Mouse (Mus musculus): ENCODE measurements around the gene Inhbb. TPM values are rescaled to one million over a fixed set of nuclear protein-coding genes. Genes with fewer than 3 reads are reported as not detected.
A peak's percentile ranks its signal among the peaks of the same experiment; 100 is the strongest.

The Inhbb gene
- total and polyA plus RNA-seq, 3 experiments: not detected

DNA sequence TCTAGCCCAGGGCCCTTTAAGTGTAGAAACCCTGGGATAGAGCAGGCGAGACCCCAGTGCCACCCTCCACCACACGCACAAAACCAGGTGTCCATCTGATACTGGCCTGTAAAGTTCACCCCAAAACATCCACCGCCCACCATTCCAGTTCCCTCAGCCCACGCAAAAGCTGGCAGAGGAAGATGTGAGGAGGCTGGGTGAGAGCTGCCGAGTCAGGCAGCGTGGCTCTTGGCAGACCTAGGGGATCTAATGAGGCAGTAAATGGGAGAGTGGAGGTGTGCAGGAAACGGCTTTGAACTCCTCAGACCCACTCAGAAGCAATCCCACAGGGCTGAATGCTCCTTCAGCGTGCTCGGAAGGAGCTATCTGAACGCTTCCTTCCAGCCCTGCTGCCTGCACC lies 29.4 kb upstream of the Inhbb start:
- no peaks in the 10 kb centered on the region for H3K79me2 ChIP-seq (ENCODE audit: control insufficient read depth, insufficient read depth, low read length, poor library complexity)
- H3K27ac ChIP-seq (ENCODE audit: control insufficient read depth, low read depth, low read length): no peak overlapping the region
- TF ChIP-seq JUND (IDR thresholded peaks at IDR 0.05; ENCODE audit: low read depth, low read length) (no peak), UBTF (IDR thresholded peaks at IDR 0.05; ENCODE audit: borderline replicate concordance, insufficient read depth, low read depth, low read length) (no peak), MYC (IDR thresholded peaks at IDR 0.05; ENCODE audit: low read depth, low read length) (no peak), USF2 (IDR thresholded peaks at IDR 0.05; ENCODE audit: borderline replicate concordance in 1 of 2, insufficient read depth in 1 of 2, low read depth in 1 of 2, low read length in 2 of 2) (no peak), RCOR1 (IDR thresholded peaks at IDR 0.05; ENCODE audit: low read depth, low read length) (no peak)

DNA sequence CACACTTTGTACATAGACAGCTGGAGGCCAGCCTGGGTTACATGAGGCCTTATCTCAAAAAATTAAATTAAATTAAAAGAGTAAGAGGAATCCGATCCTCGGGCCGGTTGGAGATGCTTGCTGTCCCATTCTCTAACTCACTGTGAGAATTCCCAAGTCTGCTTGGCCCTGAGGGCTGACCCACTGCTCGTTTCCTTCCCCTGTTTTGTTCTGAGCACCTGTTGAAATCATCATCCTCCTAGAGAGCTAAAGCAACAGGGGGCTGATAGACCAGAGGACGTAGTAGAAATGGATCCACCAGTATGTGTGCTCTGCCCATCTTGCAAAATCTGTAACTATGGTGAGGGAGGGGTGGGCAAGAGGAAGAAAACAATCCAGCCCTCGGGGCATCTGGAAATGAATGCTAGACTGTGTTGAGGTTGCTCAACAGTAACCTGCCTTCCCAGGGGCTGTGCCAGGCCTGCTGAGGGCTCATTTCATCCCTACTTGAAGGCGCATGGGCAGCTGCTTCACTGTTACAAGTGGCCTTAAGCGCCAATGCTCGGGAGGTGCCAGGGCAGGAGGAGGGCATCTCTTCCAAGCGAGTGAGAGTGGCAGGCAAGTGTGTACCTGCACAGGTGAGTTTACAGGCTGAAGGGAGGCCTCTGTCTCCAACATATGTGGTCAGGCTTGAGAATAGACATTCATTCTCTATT lies 28.8 kb upstream of the Inhbb start:
- H3K36me3 ChIP-seq (ENCODE audit: control insufficient read depth in 1 of 2, insufficient read depth in 2 of 2, low read length in 2 of 2): no peaks in the 10 kb centered on the region
- H3K27ac ChIP-seq (ENCODE audit: control insufficient read depth, low read depth, low read length): no peak overlapping the region
- peaks cover 0 to 11% of the 10 kb centered on the region in 2 experiments; a peak in 3 of 4 replicates for H3K4me1 ChIP-seq (ENCODE audit: control insufficient read depth in 1 of 2, insufficient read depth in 2 of 2, low read length in 2 of 2)
- no peak overlapping the region for H3K4me3 ChIP-seq (ENCODE audit: control insufficient read depth in 1 of 2, insufficient read depth in 1 of 2, low read depth in 2 of 2, low read length in 2 of 2)
- H3K9ac ChIP-seq (ENCODE audit: control insufficient read depth, low read depth, low read length, poor library complexity, severe bottlenecking): no peak overlapping the region
- no peaks in the 10 kb centered on the region; a peak in 1 of 4 replicates for H3K27me3 ChIP-seq (ENCODE audit: control insufficient read depth in 1 of 2, insufficient read depth in 2 of 2, low read length in 2 of 2)
- DNase-seq (ENCODE audit: low read depth, low spot score): no peak
- no peaks in the 10 kb centered on the region for H3K79me2 ChIP-seq (ENCODE audit: control insufficient read depth, insufficient read depth, low read length, poor library complexity)
- no peaks in the 10 kb centered on the region for H3K9me3 ChIP-seq (replicated peaks; ENCODE audit: insufficient read depth, low read length)
- TF ChIP-seq ZKSCAN1 (IDR thresholded peaks at IDR 0.05; ENCODE audit: low read depth, low read length): no peak
- TF ChIP-seq ZC3H11A (IDR thresholded peaks at IDR 0.05; ENCODE audit: low read depth, low read length): no peak
- no peak for TF ChIP-seq SMC3 (IDR thresholded peaks at IDR 0.05; ENCODE audit: low read depth, low read length)
- TF ChIP-seq EP300 (IDR thresholded peaks at IDR 0.05; ENCODE audit: low read depth in 1 of 2, low read length in 2 of 2): no peak
- no peak for TF ChIP-seq TAL1 (IDR thresholded peaks at IDR 0.05; ENCODE audit: low read length)
- no peak for TF ChIP-seq POLR2AphosphoS5 (IDR thresholded peaks at IDR 0.05; ENCODE audit: borderline replicate concordance, low read depth, low read length)

More for the DNA sequence above, 29.4 kb upstream of the Inhbb start:
- no peaks in the 10 kb centered on the region; a peak in 1 of 4 replicates for H3K27me3 ChIP-seq (ENCODE audit: control insufficient read depth in 1 of 2, insufficient read depth in 2 of 2, low read length in 2 of 2)
- no peak overlapping the region for H3K9ac ChIP-seq (ENCODE audit: control insufficient read depth, low read depth, low read length, poor library complexity, severe bottlenecking)
- no peak overlapping the region for H3K4me3 ChIP-seq (ENCODE audit: control insufficient read depth in 1 of 2, insufficient read depth in 1 of 2, low read depth in 2 of 2, low read length in 2 of 2)
- DNase-seq (ENCODE audit: low read depth, low spot score): no peak
- no peaks in the 10 kb centered on the region for H3K36me3 ChIP-seq (ENCODE audit: control insufficient read depth in 1 of 2, insufficient read depth in 2 of 2, low read length in 2 of 2)
- no peaks in the 10 kb centered on the region for H3K9me3 ChIP-seq (replicated peaks; ENCODE audit: insufficient read depth, low read length)
- peaks cover 0 to 10% of the 10 kb centered on the region in 2 experiments; a peak in 2 of 4 replicates for H3K4me1 ChIP-seq (ENCODE audit: control insufficient read depth in 1 of 2, insufficient read depth in 2 of 2, low read length in 2 of 2)

DNA sequence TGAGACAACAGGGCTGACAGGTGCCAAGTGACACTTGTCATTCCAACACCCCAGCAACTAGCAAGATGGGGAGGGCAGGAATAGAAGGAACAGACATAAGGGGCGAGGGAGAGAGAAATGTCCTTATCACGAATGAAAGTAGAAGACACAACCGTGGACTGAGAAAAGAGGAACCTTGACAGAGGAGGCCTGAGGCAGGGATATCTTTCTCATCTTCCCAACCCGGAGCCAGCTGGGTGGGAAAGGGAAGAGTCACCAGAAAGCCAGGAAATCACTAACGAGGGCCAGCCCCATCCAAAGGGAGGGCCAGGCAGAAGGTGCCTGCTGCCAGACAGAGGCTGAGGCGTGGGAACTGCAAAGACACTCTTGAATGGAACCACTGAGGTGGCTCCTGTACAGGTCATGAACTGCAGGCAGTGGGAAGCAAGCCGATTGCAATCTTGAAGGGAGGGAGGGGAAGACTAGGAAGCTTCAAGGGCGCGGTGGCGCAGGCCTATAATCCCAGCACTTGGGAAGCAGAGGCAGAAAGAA lies 24.8 kb upstream of the Inhbb start:
- Histone ChIP-seq H3K9ac (ENCODE audit: control insufficient read depth, low read depth, low read length, poor library complexity, severe bottlenecking) (no peak overlapping the region), H3K36me3 (ENCODE audit: control insufficient read depth in 1 of 2, insufficient read depth in 2 of 2, low read length in 2 of 2) (no peaks in the 10 kb centered on the region), H3K4me1 (ENCODE audit: control insufficient read depth in 1 of 2, insufficient read depth in 2 of 2, low read length in 2 of 2) (peaks cover 0 to 11% of the 10 kb centered on the region in 2 experiments; a peak in 3 of 4 replicates), H3K27me3 (ENCODE audit: control insufficient read depth in 1 of 2, insufficient read depth in 2 of 2, low read length in 2 of 2) (no peaks in the 10 kb centered on the region; a peak in 1 of 4 replicates), H3K9me3 (replicated peaks; ENCODE audit: insufficient read depth, low read length) (no peaks in the 10 kb centered on the region), H3K27ac (ENCODE audit: control insufficient read depth, low read depth, low read length) (no peak overlapping the region), H3K79me2 (ENCODE audit: control insufficient read depth, insufficient read depth, low read length, poor library complexity) (no peaks in the 10 kb centered on the region), H3K4me3 (ENCODE audit: control insufficient read depth in 1 of 2, insufficient read depth in 1 of 2, low read depth in 2 of 2, low read length in 2 of 2) (no peak overlapping the region)
- TF ChIP-seq MAFK (IDR thresholded peaks at IDR 0.05; ENCODE audit: borderline replicate concordance, low read depth, low read length) (no peak), ETS1 (IDR thresholded peaks at IDR 0.05; ENCODE audit: low read depth, low read length) (peak; percentile 51; the same call in 1 of the 2 replicates), EP300 (IDR thresholded peaks at IDR 0.05; ENCODE audit: low read depth in 1 of 2, low read length in 2 of 2) (peak in 1 of 2 experiments; percentile 24; a peak in 1 of 4 replicates), RCOR1 (IDR thresholded peaks at IDR 0.05; ENCODE audit: low read depth, low read length) (peak; percentile 23; the same call in 1 of the 2 replicates), GATA1 (IDR thresholded peaks at IDR 0.05; ENCODE audit: low read depth, low read length) (peak; percentile 39), UBTF (IDR thresholded peaks at IDR 0.05; ENCODE audit: borderline replicate concordance, insufficient read depth, low read depth, low read length) (no peak)
- peak; percentile 52 for DNase-seq (ENCODE audit: low read depth, low spot score)

Data from MEL (cell line).